Mouse (Mus musculus) neural tube, embryonic 11.5 days (tissue): ENCODE measurements around the gene F13a1. TPM values are rescaled to one million over a fixed set of nuclear protein-coding genes. Genes with fewer than 3 reads are reported as not detected.

ENCODE experiments used
- ATAC-seq: fragments of 200-750 bp; cut with Nextera tagmentation; 2 replicates; pipeline ENCODE4 v1.8.0; 2017; ENCODE audit warnings: moderate number of reproducible peaks, mild to moderate bottlenecking, moderate TSS enrichment, moderate library complexity; ENCODE audit not compliant: insufficient read depth, low FRiP score, low TSS enrichment
- DNase-seq: peaks from one replicate; pipeline ENCODE4 v3.0.0-alpha.2; 2015; ENCODE audit warnings: low spot score
- H3K27ac ChIP-seq: fragments of 300-500 bp; sonication (generic); 2 replicates; pipeline ENCODE4 v1.5.1; 2014; ENCODE audit warnings: low read depth, mild to moderate bottlenecking, low read length
- H3K27me3 ChIP-seq: fragments of 300-500 bp; sonication (generic); 2 replicates; pipeline ENCODE4 v1.6.1; 2014; ENCODE audit warnings: mild to moderate bottlenecking, low read length, mixed read lengths; ENCODE audit not compliant: control insufficient read depth, insufficient read depth
- H3K36me3 ChIP-seq: fragments of 300-500 bp; sonication (generic); 2 replicates; pipeline ENCODE4 v1.6.1; 2014; ENCODE audit warnings: mild to moderate bottlenecking, low read length, moderate library complexity, mixed read lengths; ENCODE audit not compliant: control insufficient read depth, insufficient read depth
- H3K4me1 ChIP-seq: fragments of 300-500 bp; sonication (generic); 2 replicates; pipeline ENCODE4 v1.6.1; 2014; ENCODE audit warnings: low read length, mixed read lengths; ENCODE audit not compliant: control insufficient read depth, insufficient read depth
- H3K4me2 ChIP-seq: fragments of 300-500 bp; sonication (generic); 2 replicates; pipeline ENCODE4 v1.6.1; 2014; ENCODE audit warnings: low read depth, mild to moderate bottlenecking, moderate library complexity
- H3K4me3 ChIP-seq: fragments of 300-500 bp; sonication (generic); 2 replicates; pipeline ENCODE4 v1.5.1; 2014; ENCODE audit warnings: low read depth, low read length
- H3K9ac ChIP-seq: fragments of 300-500 bp; sonication (generic); 2 replicates; pipeline ENCODE4 v1.6.1; 2014; ENCODE audit warnings: mild to moderate bottlenecking, low read length
- H3K9me3 ChIP-seq: fragments of 300-500 bp; sonication (generic); 2 replicates; pipeline ENCODE4 v1.6.1; 2016; ENCODE audit warnings: low read length; ENCODE audit not compliant: control insufficient read depth
- WGBS: fragments of 180-500 bp; shearing (Covaris S2); extraction: QIAGEN DNeasy Blood & Tissue Kit; methylation state at CpG from one replicate; pipeline ENCODE4 v1.1.7; 2014; 5-methylcytosine and 5-hydroxymethylcytosine counted together
- polyA plus RNA-seq: library from polyadenylated mRNA; unstranded; fragments of >200 nt; fragmentation: Nextera tagmentation; extraction: Ambion mirVana; gene quantifications from 2 replicates; pipeline ENCODE4 v1.2.1, GENCODE M21; 2014

The F13a1 gene
- polyA plus RNA-seq, 1 experiment from 2014 or later: 5.7 TPM

- Histone ChIP-seq H3K4me1 (no peaks in the 10 kb centered on the region), H3K4me3 (no peak overlapping the region), H3K36me3 (no peaks in the 10 kb centered on the region), H3K27me3 (no peaks in the 10 kb centered on the region), H3K4me2 (no peak overlapping the region), H3K9me3 (no peaks in the 10 kb centered on the region), H3K27ac (no peak overlapping the region), H3K9ac (no peak overlapping the region)
- ATAC-seq (no peak), DNase-seq (no peak)
- 75% methylated on average over 4 of the region's 4 CpGs for WGBS
Measured at GRCm38 (mm10) chr13:36988392-36988791, 61.7 kb downstream of the F13a1 start.

- DNase-seq (no peak), ATAC-seq (no peak)
- no peaks in the 10 kb centered on the region for H3K27me3 ChIP-seq
- H3K4me2 ChIP-seq: no peak overlapping the region
- no peak overlapping the region for H3K4me3 ChIP-seq
- no peaks in the 10 kb centered on the region for H3K4me1 ChIP-seq
- WGBS: 89% methylated on average over 2 of the region's 2 CpGs
- no peaks in the 10 kb centered on the region for H3K36me3 ChIP-seq
- H3K9me3 ChIP-seq: no peaks in the 10 kb centered on the region
- H3K27ac ChIP-seq: no peak overlapping the region
- H3K9ac ChIP-seq: no peak overlapping the region
Measured at GRCm38 (mm10) chr13:36973016-36973415, 77.0 kb downstream of the F13a1 start.

- WGBS: 85% methylated on average over 3 of the region's 3 CpGs
- no peak overlapping the region for H3K9ac ChIP-seq
- no peak for ATAC-seq
Measured at GRCm38 (mm10) chr13:36972226-36972625, 77.8 kb downstream of the F13a1 start.

GRCm38 (mm10) chr13:36962926-36963325, 87.1 kb downstream of the F13a1 start:
- no peaks in the 10 kb centered on the region for H3K9me3 ChIP-seq
- H3K27me3 ChIP-seq: no peaks in the 10 kb centered on the region
- H3K4me3 ChIP-seq: no peak overlapping the region
- H3K4me1 ChIP-seq: no peaks in the 10 kb centered on the region
- H3K36me3 ChIP-seq: no peaks in the 10 kb centered on the region
- no peak for ATAC-seq
- no peak overlapping the region for H3K4me2 ChIP-seq
- no peak overlapping the region for H3K27ac ChIP-seq
- no peak for DNase-seq
- no peak overlapping the region for H3K9ac ChIP-seq

More at GRCm38 (mm10) chr13:36972226-36972625, 77.8 kb downstream of the F13a1 start:
- Histone ChIP-seq H3K4me3 (no peak overlapping the region), H3K9me3 (no peaks in the 10 kb centered on the region), H3K4me2 (no peak overlapping the region), H3K4me1 (no peaks in the 10 kb centered on the region), H3K27ac (no peak overlapping the region), H3K27me3 (no peaks in the 10 kb centered on the region), H3K36me3 (no peaks in the 10 kb centered on the region)
- no peak for DNase-seq

- Histone ChIP-seq H3K4me3 (no peak overlapping the region), H3K9ac (no peak overlapping the region), H3K27me3 (no peaks in the 10 kb centered on the region), H3K4me1 (no peaks in the 10 kb centered on the region), H3K27ac (no peak overlapping the region), H3K36me3 (no peaks in the 10 kb centered on the region), H3K9me3 (no peaks in the 10 kb centered on the region), H3K4me2 (no peak overlapping the region)
- 63% methylated on average over 3 of the region's 3 CpGs for whole genome bisulfite sequencing
- DNase-seq: no peak
- ATAC-seq: no peak
Measured at GRCm38 (mm10) chr13:36958996-36959395, 91.0 kb downstream of the F13a1 start.

- WGBS: 90% methylated on average over 3 of the region's 3 CpGs
Measured at GRCm38 (mm10) chr13:36954937-36955336, 95.1 kb downstream of the F13a1 start.

GRCm38 (mm10) chr13:36953676-36954075, 96.4 kb downstream of the F13a1 start:
- DNase-seq (no peak), ATAC-seq (no peak)
- Histone ChIP-seq H3K27ac (no peak overlapping the region), H3K27me3 (no peaks in the 10 kb centered on the region), H3K36me3 (no peaks in the 10 kb centered on the region), H3K9ac (no peak overlapping the region), H3K4me1 (no peaks in the 10 kb centered on the region), H3K4me2 (no peak overlapping the region), H3K4me3 (no peak overlapping the region), H3K9me3 (no peaks in the 10 kb centered on the region)

More at GRCm38 (mm10) chr13:36954937-36955336, 95.1 kb downstream of the F13a1 start:
- ATAC-seq: no peak
- no peak overlapping the region for H3K4me2 ChIP-seq
- no peak overlapping the region for H3K9ac ChIP-seq
- H3K27ac ChIP-seq: no peak overlapping the region
- no peaks in the 10 kb centered on the region for H3K36me3 ChIP-seq
- no peaks in the 10 kb centered on the region for H3K27me3 ChIP-seq
- no peak overlapping the region for H3K4me3 ChIP-seq
- H3K4me1 ChIP-seq: no peaks in the 10 kb centered on the region
- no peaks in the 10 kb centered on the region for H3K9me3 ChIP-seq
- DNase-seq: no peak

GRCm38 (mm10) chr13:36941891-36942290, 108.2 kb downstream of the F13a1 start:
- Histone ChIP-seq H3K4me2 (no peak overlapping the region), H3K4me1 (no peaks in the 10 kb centered on the region), H3K9me3 (no peaks in the 10 kb centered on the region), H3K9ac (no peak overlapping the region), H3K27me3 (no peaks in the 10 kb centered on the region), H3K36me3 (no peaks in the 10 kb centered on the region), H3K27ac (no peak overlapping the region), H3K4me3 (no peak overlapping the region)
- ATAC-seq: no peak
- WGBS: 88% methylated on average over 3 of the region's 3 CpGs
- no peak for DNase-seq

GRCm38 (mm10) chr13:36932066-36932465, 118.0 kb downstream of the F13a1 start:
- Histone ChIP-seq H3K36me3 (no peaks in the 10 kb centered on the region), H3K4me2 (no peak overlapping the region), H3K4me3 (no peak overlapping the region), H3K27me3 (no peaks in the 10 kb centered on the region), H3K4me1 (no peaks in the 10 kb centered on the region), H3K9ac (no peak overlapping the region), H3K27ac (no peak overlapping the region), H3K9me3 (no peaks in the 10 kb centered on the region)
- DNase-seq (no peak), ATAC-seq (no peak)
- 93% methylated on average over 9 of the region's 9 CpGs for WGBS
